Mouse (Mus musculus): ENCODE data around the gene Mgll.

Mgll gene

DNA sequence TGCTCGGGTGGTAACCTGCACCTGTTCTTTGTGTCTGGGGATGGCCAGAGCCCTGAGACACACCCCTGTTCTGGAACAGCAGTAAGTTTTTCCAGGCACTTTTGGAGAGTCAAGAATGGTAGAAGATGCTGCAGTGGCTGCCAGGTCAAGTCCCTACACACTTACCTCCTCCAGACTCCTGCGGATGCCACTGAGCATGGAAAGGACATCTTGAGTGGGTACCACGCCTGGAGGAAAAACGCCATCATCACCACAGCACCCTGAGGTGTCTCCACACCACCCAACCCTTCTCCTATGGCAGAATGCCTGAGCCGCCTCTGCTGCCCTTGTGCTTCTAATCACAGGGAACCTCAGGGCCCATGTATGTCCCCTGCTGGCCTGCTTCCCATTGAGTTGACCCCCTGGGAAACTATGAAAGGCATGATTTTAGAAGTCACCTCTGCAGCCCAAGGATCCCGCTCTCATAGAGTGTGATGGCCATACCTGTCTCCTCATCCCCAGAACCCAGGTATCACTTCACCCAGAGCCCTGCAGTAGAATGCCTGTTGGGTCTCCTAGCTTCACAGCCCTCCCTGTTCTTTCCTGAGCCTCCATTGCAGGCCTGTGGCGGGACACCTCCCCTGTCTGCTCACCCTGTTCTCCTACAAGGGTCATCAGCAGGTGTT is 120.8 kb downstream of the Mgll start:
- no peak for DNase-seq (ENCODE audit: low spot score in 2 of 2)

DNA sequence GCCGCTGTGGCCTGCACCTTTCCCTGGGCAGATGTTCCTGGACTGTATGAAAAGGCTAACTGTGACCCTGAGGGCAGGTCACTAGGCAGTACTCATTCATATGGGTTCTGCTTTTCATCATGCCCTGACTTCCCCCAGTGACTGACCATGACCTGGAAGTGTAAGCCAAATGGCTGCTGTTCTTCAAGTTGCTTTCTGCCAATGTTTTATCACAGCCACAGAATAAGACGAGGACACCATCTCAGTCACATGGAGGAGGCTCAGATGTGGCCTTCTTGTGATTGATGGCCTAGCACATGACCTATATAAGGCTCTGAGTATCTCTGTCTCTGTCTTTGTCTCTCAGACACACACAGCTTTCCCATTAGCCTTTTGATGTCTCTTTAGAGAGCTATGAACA is 123.4 kb downstream of the Mgll start:
- no peak for DNase-seq (ENCODE audit: low spot score in 2 of 2)

DNA sequence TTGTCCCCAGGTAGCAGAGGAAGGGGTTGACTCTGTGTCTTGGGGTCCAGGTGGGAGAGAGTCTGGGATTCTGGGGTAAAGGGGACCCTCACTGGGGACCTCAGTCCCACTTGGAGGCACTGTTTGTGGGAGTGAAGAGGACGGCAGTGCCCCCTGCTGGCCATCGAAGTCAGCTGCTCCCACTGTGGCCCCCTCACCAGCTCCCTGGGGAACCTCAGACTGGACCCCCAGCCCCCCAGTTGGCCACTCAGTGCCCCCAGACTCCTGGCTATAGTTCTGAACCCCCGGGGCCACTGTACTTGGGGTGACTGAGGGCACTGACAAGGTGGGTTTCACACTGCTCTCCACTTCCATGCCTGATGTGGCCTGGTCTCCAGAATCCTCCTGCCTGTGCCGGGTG is 125.1 kb downstream of the Mgll start:
- DNase-seq (ENCODE audit: low spot score in 2 of 2), result no peak

DNA sequence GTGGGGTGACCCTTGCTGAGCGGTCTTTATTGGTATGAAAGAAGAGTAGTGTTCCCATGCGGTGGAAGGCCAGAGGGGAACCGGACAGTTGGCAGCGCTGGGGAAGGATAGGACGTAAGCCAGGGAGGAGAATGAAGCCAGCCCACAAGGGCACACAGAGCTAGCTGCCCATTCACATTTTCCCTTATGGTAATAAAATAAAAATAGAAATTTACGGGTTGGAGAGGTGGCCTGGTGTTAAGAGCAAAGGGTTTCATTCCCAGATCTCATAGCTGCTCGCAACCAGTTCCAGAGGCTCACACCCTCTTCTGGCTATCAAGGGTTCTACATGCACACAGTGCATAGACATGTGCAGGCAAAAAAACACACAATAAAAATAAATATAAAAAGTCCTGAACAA is 125.8 kb downstream of the Mgll start:
- no peak for DNase-seq (ENCODE audit: low spot score in 2 of 2)

DNA sequence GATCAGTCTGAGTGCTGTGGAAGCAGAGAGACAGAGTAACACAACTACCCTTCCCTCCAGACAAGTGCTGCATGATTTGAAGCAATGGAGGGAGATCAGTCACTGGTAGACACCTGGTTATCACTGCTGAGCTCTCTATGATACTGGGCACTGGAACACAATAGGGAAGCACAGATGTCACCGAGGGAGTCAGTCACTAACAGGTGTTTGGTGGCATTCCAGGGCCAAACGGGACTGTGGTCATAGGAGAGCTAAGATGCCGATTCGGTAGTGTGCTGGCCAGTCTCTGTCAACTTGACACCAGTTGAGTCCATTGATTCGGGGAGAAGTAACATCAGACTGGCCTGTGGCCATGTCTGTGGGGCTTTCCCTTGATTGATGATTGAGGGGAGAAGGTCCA is 130.3 kb downstream of the Mgll start:
- no peak for DNase-seq (ENCODE audit: low spot score in 2 of 2)

DNA sequence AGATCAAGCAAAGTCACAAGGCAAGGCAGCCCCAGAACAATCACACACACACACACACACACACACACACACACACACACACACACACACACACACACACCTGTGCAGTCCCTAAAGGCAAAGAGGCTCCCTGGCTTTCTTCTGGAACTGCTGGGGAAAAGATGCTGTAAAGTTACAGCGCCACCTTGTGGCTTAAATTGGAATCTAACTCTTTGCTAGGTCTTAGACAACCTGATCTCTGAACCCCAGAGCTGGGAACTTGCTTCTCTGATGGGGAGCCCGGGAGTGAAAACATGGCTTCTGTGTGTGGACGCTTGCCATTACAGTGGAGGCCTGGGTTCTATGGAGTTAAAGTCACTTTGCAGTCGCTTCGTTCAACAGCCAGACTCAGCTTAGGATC is 131.4 kb downstream of the Mgll start:
- peak; percentile 34 to 60 for DNase-seq (ENCODE audit: low spot score in 2 of 2)

DNA sequence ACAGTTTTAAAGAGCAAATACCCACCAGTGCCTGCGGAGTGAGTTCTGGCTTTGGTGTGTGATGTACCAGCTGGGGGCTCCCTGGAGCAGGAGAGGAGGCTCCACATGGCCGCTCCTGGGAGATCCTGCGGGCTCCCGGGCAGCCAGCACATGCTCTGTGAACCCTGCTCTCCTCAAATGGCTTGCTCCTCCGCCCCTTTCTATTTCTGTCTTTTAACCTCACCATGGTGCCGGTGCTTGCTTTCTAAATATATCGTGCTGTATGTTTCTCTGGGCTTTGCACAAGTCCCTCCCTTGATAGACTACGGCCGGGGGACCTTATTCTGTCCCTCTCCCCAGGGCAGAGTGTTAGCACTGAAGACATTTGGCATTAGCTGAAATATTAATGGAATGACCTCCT is 133.0 kb downstream of the Mgll start:
- no peak for DNase-seq (ENCODE audit: low spot score in 2 of 2)

DNA sequence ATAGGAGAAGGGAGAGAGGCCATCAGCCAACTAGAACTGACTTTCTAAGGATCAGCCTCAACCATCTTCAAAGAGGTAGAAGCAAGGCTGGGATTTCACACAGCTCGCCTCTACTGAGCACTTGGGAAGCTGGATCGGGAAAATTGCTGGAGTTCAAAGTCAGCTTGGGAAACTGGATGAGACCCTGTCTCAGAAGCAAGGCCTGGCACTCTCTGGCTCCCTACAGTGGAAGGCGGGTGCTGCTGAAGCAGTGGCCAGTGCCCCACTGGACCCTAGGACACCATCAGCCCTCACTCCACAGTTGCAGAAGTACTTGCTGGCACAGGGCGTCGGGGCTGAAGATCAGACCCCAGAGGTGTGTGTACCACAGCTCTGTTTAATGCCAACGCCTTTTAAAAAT is 133.6 kb downstream of the Mgll start:
- DNase-seq (ENCODE audit: low spot score in 2 of 2), result no peak

DNA sequence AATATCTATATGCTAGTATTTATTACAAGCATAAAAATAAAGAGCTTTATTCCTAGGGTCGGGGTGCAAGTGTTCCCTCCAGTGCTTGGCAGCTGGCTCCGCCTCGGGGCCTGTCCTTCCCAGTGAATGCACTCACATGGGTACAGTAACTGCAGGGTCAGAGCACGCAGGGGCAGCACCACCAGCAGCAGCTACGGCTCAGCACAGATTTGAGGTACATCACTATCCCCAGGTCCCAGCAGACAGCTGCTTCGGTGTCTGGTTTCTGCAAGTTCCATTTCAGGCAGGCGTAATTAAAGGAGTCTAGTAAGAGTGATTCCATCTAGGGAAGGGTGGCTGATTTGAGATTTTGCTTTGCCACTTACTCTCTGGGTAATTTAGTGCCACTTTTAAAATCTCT is 134.1 kb downstream of the Mgll start:
- no peak for DNase-seq (ENCODE audit: low spot score in 2 of 2)

DNA sequence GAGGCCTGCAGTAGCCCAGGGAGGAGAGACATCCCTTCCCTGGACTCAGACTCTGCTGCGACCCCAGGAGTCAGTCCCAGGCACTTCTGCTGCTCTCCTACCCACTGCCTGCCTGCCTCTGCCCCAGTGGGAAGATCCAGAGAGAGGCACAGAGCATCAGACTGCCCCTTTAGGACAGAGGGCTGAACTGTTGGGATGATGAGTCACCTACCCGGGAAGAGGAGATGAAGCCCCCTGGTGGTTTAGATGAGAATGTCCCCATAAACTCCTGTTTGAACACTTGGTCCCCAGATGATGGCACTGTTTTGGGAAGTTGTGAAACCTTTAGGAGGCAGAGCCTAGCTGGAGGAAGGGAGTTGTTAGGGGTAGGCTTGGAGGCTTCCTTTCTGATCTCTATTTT is 136.7 kb downstream of the Mgll start:
- DNase-seq (ENCODE audit: low spot score in 2 of 2), result peak; percentile 11 to 27

DNA sequence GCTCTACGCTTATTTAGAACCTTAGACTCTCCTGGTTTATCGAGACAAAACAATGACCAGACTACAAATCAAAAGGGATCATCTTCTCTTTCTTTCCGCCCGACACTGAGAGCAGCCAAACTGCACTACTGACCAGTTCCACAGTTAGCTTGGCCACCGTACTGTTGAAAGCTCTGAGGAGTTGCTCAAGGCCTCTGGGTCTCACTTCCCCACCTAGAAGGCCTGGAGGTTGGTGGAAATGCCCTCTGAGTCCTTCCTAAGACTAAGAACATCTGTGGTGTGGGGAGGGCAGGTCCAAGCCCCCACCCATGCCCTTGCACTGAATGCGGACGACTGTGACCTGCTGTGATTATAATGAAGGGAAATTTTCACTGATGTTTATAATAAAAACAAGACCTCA is 141.5 kb downstream of the Mgll start:
- DNase-seq (ENCODE audit: low spot score in 2 of 2), result no peak

DNA sequence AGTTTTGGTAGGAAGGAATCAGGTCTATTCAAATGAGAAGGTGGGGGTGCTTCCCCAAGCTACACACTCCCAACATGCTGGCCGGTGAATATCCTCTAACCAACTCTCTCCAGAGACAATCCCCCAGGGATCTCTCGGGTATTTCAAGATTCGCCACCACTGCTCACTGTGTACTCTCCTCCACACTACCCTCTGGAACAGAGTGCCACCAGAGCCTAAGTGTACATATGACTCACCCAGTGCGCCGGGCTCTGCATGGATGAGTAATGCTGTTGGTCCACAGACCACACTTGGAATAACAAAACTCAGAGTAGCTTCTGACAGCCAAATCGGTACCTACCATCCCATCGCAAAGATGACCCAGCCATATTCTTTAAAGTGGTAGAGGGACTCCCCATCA is 145.2 kb downstream of the Mgll start:
- DNase-seq (ENCODE audit: low spot score in 2 of 2), result no peak

DNA sequence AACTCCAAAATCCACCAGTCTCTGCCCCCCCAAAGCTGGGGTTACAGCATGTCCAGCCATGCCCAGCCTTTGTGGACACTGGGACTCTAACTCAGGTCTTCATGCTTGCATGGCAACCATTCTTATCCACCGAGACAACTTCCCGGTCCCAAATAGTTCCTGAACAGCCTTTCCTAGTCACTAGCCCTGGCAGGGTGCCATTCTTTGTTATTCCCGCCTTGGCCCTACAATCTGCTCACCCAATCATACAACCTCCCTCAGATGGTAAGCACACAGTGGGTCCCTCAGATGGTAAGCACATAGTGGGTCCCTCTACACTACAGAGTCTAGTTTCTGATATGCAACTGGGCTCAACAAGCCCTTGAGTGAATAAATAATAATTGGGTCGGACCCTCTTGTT is 146.4 kb downstream of the Mgll start:
- DNase-seq (ENCODE audit: low spot score in 2 of 2), result no peak

DNA sequence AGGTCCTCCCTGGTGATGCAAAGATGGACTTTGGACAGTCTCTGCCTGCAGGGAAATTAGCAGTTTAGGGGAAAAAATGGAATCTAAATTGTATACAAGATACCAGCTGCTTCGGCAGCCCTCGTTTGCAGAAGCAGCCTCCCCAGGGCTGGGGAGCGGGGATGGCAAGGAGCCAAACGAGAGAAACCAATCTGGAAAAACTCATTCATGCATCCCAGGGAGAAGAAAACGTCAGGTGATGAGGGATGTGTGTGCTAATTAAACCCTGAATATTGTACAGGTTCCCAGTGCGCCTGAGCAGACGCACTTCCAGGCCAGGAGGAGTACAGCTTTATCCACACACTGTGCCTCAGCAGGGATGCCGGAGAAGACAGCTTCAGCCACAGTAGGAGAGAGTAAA is 147.3 kb downstream of the Mgll start:
- DNase-seq (ENCODE audit: low spot score in 2 of 2), result no peak

DNA sequence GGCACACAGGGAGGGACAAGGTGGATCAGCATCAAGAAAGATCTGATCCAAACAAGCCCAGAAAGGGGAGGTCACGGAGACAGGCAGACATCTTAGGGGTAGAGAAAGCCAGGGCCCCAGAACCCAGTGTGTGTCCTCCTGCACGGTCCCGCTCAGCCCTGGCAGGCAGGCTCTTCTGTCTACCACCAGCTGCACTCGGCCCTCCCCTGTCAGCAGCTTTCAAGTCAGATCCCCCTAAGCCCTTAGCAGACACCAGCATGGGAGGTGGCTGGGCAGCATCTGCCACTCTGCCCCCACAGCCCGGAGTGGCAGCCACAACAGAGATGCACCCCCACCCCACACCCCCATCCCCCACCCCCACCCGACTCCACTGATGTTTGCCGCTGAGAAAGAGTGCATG is 148.6 kb downstream of the Mgll start:
- no peak for DNase-seq (ENCODE audit: low spot score in 2 of 2)

DNA sequence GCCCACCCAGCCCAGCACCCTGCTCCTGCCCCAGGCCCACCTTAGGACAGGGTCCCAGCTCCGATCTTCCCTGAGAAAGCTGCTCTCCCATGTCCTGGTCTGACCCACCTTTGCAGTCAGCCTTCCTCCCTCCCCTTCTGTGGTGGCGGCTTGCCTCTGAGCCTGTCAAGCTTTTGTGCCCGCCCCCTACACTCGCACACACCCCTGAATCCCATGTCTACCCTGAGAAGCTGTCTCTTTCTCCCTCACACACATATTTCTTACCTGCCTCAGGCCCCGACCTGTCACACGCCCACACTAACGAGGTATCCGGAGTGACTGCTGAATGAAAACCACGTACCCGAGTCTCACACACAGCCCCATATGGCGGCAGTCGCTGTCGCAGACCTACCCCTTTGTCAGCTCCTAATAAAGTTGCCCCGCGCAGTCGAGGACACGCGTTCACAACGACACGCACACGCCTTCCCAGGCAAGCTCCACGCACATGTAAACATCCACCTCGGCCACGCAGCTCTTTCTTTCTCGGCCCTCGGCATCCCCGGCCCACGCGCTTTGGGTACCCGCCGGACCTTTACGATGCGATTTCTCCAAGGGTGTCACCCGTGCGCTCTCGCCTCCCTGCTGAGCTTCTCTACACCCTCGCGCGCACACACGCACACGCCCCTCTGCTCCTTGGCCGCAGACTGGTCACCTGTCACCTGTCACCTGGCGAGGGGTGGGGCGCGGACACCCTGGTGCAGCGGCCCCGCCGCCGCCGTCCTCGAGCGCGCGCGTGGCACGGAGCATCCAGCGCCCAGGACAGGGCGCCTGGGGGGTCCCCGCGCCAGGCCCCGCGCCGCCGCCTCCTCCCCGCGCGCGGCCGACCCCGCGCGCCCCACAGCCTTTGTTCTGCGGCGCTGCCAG is 150.0 kb downstream of the Mgll start:
- no peak for DNase-seq (ENCODE audit: low spot score in 2 of 2)

DNA sequence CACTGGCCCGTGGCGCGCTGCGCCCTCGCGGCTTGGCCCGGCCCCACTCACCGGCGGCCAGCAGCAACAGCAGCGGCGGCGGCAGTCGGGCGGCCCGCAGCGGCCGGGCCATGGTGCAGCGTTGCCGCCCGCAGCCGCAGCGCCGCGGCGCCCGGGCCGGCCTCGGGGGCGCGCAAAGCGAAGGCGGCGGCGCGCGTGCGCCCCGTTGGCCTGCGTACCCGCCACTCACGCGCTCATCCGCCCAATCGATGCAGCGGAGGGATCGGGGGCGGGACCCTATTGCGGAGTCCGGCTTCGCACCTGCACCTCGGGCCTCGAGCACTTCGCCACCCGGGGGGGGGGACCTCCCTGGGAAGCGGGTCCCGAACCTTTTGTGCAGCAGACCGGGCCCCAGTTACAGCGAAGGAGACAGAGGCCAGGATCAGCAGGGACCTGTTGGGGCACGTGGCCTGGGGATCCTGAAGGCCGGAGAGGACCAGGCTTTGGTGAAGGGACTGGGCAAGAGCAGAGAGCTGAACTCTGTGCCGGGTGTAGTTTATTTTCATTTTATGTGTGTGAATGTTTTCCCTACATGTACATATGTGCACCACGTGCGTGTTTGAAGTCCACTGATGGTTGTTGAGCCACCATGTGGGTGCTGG is 150.8 kb downstream of the Mgll start, which contains the start of gene Podxl2:
Gene Podxl2 (minus strand): TSS at position 177 of the 641 bp plus-strand sequence.
- DNase-seq (ENCODE audit: low spot score in 2 of 2), result peak in 1 of 2 experiments; percentile 11

Data from spleen, postnatal 36 days (tissue).